Mouse (Mus musculus): Measurements from ENCODE around the gene Rab36.

Rab36 gene

GRCm38 (mm10) chr10:75044459-75044858, 7.6 kb downstream of the Rab36 start:
- 61% methylated on average over 7 of the region's 7 CpGs for WGBS

GRCm38 (mm10) chr10:75045831-75046230, 9.0 kb downstream of the Rab36 start:
- 95% methylated on average over 15 of the region's 15 CpGs for WGBS

DNA sequence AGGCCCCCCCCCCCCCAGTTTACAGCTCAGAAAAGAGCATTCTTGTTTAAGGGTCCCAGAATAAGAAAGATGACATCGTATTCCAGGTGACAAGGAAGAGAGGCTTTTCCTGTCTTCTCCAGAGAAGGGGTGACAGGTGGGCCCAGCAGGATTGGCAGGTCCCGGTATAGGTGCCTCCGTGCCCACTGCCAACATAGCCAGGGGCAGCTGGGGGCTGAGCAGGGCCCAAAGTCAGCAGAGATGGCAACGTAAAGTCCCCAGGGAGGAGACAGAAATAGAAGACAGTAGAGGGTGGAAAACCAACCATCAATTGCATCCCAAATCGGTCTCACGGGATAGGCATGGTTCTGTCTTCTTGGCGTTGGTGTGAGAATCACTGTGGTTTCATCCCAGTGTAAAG, 11.9 kb downstream of the Rab36 start:
- WGBS = 87% methylated on average over 7 of the region's 7 CpGs

- WGBS = 86% methylated on average over 21 of the region's 21 CpGs
These were observed 14.7 kb downstream of the Rab36 start for GRCm38 (mm10) chr10:75051364-75052074.

- WGBS = 75% methylated on average over 8 of the region's 8 CpGs
These were observed 16.0 kb downstream of the Rab36 start for GRCm38 (mm10) chr10:75052902-75053301.

GRCm38 (mm10) chr10:75053655-75054054, 16.8 kb downstream of the Rab36 start:
- WGBS = 83% methylated on average over 4 of the region's 4 CpGs

DNA sequence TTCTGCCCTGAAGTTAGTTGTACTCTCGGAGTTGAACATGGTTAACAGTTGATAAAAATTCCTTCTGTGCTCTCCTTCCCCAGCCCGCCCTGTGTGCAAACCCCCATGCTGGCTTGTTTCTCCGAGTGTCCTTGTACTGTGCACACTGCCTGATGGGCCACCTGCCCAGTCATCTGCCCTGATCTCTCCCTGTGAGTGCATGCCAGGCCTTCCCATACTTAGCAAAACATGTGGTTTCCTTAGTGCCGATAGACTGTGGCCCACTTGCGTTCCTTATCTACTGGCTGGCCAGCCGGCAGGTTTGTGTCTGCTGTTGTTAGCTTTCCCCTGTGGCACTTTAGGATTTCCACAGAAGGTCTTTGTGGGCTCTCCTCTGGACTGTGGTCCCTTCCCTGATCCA, 17.3 kb downstream of the Rab36 start:
- 28% methylated on average over 6 of the region's 6 CpGs for WGBS

- 81% methylated on average over 5 of the region's 5 CpGs for WGBS
These were observed 18.8 kb downstream of the Rab36 start for GRCm38 (mm10) chr10:75055672-75056071.

DNA sequence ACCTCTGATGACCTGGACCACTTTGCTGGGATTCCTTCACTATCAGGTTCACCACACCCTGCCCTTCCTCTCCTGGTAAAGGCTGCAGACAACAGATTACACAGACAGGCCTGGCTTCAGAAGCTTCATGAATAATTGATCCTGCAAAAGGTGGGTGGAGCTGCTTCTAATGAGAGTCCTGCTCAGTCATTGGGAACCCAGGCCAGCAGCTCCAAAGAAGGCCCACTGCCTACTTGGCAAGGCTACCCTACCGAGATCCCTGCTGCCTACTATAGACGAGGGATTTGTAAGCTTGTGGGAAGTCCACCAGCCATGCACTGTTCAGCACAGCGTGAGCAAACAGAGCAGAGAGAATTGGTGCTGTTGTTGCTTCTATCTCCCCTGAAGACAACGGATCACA, 19.4 kb downstream of the Rab36 start:
- 24% methylated on average over 4 of the region's 4 CpGs for WGBS

- 87% methylated on average over 8 of the region's 8 CpGs for WGBS
These were observed 21.5 kb downstream of the Rab36 start for GRCm38 (mm10) chr10:75058336-75058735.

DNA sequence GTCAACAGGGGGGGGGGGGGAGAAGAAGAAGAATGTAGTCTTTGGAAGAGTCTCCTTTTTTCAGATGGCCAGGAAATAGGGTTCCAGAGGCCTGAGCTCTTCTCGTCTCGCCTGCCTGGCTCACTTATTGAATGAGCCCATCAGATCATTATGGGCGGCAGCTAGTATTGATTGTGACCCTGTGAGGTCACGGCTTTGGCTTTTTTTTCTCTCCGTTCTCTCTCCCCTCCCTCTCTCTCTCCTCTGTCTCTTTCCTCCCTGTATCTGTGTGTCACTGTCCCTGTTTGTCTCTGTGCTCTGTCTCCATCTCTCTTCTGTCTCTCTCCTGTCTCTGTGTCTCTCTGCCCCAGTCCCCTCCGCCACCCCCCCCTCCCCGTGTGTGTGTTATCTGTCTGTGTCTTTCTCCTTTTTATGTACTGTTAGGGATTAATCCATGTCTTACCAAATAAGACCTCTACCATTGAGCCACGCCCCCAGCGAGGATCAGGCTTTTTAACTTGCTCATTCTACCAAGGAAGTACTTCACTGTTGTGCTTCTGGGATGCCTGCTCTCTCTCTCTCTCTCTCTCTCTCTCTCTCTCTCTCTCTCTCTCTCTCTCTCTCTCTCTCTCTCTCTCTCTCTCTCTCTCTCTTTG, 22.0 kb downstream of the Rab36 start:
- WGBS = 44% methylated on average over 9 of the region's 9 CpGs

GRCm38 (mm10) chr10:75059396-75059795, 22.5 kb downstream of the Rab36 start:
- WGBS = 1% methylated on average over 11 of the region's 11 CpGs

DNA sequence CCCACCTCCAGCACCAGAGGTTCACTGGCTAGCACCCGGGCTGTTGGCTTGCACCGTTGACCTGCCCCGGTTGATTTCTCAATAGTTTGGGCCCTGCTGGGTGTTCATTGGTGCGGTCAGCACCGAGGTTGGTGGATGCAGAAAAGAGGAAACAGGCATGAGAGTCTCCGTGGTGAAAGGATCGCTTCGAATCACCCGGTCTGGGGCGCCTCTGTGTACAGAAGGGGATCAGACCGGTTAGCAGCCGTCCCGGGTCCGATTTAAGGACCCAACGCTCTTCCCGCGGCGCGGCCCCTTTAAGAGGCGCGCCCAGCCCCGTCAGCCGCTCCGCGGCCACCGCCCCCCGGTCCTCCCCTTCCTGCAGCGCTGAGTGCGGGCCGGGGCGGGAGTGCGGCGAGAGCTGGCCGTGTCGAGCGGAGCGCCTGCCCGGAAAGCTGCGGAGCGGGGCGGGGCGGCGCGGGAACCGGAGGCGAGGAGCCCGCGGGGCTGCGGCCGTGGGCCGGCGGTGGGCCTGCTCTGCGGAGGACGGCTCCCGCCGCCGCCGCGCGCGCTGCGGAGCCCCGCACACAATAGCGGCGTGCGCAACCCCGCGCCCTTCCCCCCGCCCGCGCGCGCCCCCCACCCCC, 23.5 kb downstream of the Rab36 start, which contains the start of gene Bcr:
Bcr (plus strand) TSS at position 376 of the 626 bp plus-strand sequence.
- WGBS = 2% methylated on average over 59 of the region's 73 CpGs

- WGBS = under 1% methylated on average over 43 of the region's 48 CpGs
These were observed 24.0 kb downstream of the Rab36 start for GRCm38 (mm10) chr10:75060843-75061235.

GRCm38 (mm10) chr10:75061341-75062188, 24.7 kb downstream of the Rab36 start:
- 7% methylated on average over 71 of the region's 71 CpGs for WGBS

DNA sequence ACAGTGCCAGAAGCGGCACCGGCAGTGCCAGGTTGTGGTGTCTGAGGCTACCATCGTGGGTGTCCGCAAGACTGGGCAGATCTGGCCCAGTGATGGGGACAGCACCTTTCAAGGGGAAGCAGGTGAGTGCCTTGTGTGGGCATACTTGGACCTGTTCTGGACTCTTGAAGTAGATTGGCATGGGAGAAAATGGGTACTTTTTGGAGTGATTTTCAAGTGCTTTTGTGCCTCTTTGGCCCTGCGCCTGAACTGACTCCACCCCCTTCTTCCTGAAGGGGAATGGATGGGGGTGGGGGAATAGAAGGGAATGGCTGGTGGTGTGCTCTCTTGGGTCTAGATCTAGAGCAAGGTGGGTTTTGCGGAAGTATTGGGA, 25.3 kb downstream of the Rab36 start:
- WGBS = 19% methylated on average over 6 of the region's 6 CpGs

DNA sequence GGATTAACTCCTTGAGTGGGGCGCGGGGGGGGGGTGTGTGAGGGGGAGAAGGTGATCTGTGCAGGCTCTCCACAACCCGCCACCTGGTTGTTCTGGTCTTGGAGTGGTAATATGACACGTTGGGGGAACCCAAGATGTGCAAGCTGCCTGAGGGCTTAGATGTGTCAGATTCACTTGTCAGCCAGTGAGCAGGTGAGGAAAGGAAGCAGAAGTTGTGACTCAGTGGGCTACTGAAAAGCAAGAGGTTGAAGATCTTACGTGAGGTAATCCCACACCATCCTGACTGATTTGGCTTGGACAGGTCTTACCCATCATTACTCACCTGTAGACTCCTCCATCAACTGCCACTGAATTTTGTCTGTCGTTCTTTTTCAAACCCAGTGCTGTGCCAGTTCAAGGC, 25.8 kb downstream of the Rab36 start:
- WGBS = 36% methylated on average over 6 of the region's 6 CpGs

DNA sequence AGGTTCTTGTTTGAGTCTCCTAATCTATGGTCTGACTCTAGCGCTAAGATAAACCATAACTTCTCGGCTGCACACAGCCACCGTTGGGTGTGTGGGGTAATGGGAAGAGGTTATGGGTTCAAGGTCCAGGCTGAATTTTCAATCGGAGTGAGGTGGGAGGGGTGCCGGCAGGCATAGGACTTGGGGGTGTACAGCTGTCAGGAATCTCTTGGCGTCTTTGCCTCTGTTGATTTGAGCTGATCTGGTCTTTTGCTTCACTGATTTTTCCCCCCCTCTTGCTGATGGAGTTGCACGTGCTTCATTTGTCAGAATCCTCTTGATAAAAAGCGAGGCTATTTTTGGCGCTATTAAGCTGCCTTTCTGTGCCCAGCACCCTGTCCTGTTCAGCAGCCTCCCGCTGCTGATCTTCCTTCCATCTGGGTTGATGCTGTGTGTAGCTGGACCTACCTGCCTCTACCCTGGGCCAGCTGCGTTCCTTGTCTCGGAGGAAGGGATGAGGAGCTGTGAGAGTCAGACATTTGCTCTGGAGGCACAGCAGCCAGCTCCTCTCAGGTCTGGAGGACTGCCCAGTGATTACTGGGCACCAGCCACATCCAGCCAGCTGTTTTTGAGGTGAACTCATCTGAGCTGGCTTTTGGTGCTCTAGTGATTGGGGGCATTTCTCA, 26.6 kb downstream of the Rab36 start:
- WGBS = 29% methylated on average over 12 of the region's 12 CpGs

- 74% methylated on average over 6 of the region's 6 CpGs for WGBS
These were observed 28.8 kb downstream of the Rab36 start for GRCm38 (mm10) chr10:75065691-75066090.

- whole genome bisulfite sequencing = 54% methylated on average over 2 of the region's 2 CpGs
These were observed 31.2 kb downstream of the Rab36 start for GRCm38 (mm10) chr10:75068086-75068485.

- WGBS = 44% methylated on average over 12 of the region's 12 CpGs
These were observed 31.9 kb downstream of the Rab36 start for GRCm38 (mm10) chr10:75068624-75069328.

All from cerebral cortex, adult 2 months (tissue).